ENCODE assay signal across 8 mouse cellular contexts in genomic region chr2:80579253-80579891, GRCm38 (mm10). TPM values are rescaled to one million over a fixed set of nuclear protein-coding genes. Genes with fewer than 3 reads are reported as not detected.
DNase-seq lines count a peak whose midpoint lies in the region; ATAC-seq and TF ChIP-seq lines count a peak whose summit lies in the region.

No protein-coding gene starts in this region.

- 35% methylated on average over 6 of the region's 6 CpGs for WGBS in heart, embryonic 12.5 days
- 42% methylated on average over 6 of the region's 6 CpGs for WGBS in hindbrain, embryonic 16.5 days
- 40% methylated on average over 6 of the region's 6 CpGs for WGBS in midbrain, postnatal 0 days

- H3K9ac ChIP-seq in heart, embryonic 12.5 days: peak overlapping the region; percentile 64
- H3K9ac ChIP-seq in hindbrain, embryonic 16.5 days (ENCODE audit: low read depth, low read length): no peak overlapping the region
- 0 out of 2 replicates have a peak overlapping the region, but pooled peaks have one; percentile 19 for H3K9ac ChIP-seq in midbrain, postnatal 0 days (replicated peaks; ENCODE audit: low read length, poor library complexity, severe bottlenecking)

- no peak for ATAC-seq in heart, embryonic 12.5 days (ENCODE audit: insufficient number of reproducible peaks, low FRiP score)
- ATAC-seq in hindbrain, embryonic 16.5 days: no peak
- ATAC-seq in midbrain, postnatal 0 days (ENCODE audit: low FRiP score): no peak

- peaks cover 20% of the 10 kb centered on the region for H3K4me1 ChIP-seq in heart, embryonic 12.5 days (replicated peaks)
- peaks cover 15% of the 10 kb centered on the region for H3K4me1 ChIP-seq in hindbrain, embryonic 16.5 days (ENCODE audit: control insufficient read depth, insufficient read depth, low read depth, low read length)
- peaks cover 10% of the 10 kb centered on the region for H3K4me1 ChIP-seq in midbrain, postnatal 0 days (ENCODE audit: insufficient read depth, low read length)

- intact Hi-C loops in heart, postnatal 14 days (cut with DNase I): no loop called here

- H3K4me2 ChIP-seq in heart, embryonic 12.5 days: peak overlapping the region; percentile 68
- H3K4me2 ChIP-seq in hindbrain, embryonic 16.5 days (ENCODE audit: low read length): peak overlapping the region; percentile 75
- peak overlapping the region; percentile 60 for H3K4me2 ChIP-seq in midbrain, postnatal 0 days (ENCODE audit: low read depth, low read length, poor library complexity, severe bottlenecking)

- H3K9me3 ChIP-seq in heart, embryonic 12.5 days (replicated peaks): no peaks in the 10 kb centered on the region
- no peaks in the 10 kb centered on the region for H3K9me3 ChIP-seq in hindbrain, embryonic 16.5 days (ENCODE audit: control insufficient read depth, low read length)
- H3K9me3 ChIP-seq in midbrain, postnatal 0 days (ENCODE audit: low read length): no peaks in the 10 kb centered on the region

- no peaks in the 10 kb centered on the region for H3K27me3 ChIP-seq in heart, embryonic 12.5 days (replicated peaks)
- H3K27me3 ChIP-seq in hindbrain, embryonic 16.5 days (replicated peaks; ENCODE audit: control insufficient read depth, insufficient read depth, low read length): no peaks in the 10 kb centered on the region
- H3K27me3 ChIP-seq in midbrain, postnatal 0 days (ENCODE audit: insufficient read depth, low read length): no peaks in the 10 kb centered on the region

- H3K4me3 ChIP-seq in heart, embryonic 12.5 days: peak overlapping the region; percentile 41
- H3K4me3 ChIP-seq in hindbrain, embryonic 16.5 days (ENCODE audit: low read length): peak overlapping the region; percentile 15
- peak overlapping the region; percentile 97 for H3K4me3 ChIP-seq in midbrain, postnatal 0 days (ENCODE audit: low read depth, low read length)

- no peak for TF ChIP-seq CTCF in midbrain, postnatal 0 days (IDR thresholded peaks at IDR 0.05)

- DNase-seq in heart, postnatal 14 days: no peak
- DNase-seq in c-Kit-positive CD71-negative TER-119-negative erythroid progenitor cells, embryonic 14.5 days (ENCODE audit: low read depth): peak; percentile 54
- no peak for DNase-seq in midbrain, postnatal 0 days (ENCODE audit: low spot score)
- DNase-seq in cerebellum, adult 18-20 months: no peak
- DNase-seq in c-Kit-positive CD71-positive TER-119-positive erythroid progenitor cells, embryonic 14.5 days (ENCODE audit: low spot score): no peak
- DNase-seq in cerebellum, postnatal 36 days: no peak

- no peak overlapping the region for H3K27ac ChIP-seq in heart, embryonic 12.5 days (ENCODE audit: poor library complexity, severe bottlenecking)
- H3K27ac ChIP-seq in hindbrain, embryonic 16.5 days (ENCODE audit: low read depth, low read length): no peak overlapping the region
- H3K27ac ChIP-seq in midbrain, postnatal 0 days (ENCODE audit: low read depth, low read length): no peak overlapping the region

- H3K36me3 ChIP-seq in heart, embryonic 12.5 days: no peaks in the 10 kb centered on the region
- H3K36me3 ChIP-seq in hindbrain, embryonic 16.5 days (ENCODE audit: control insufficient read depth, insufficient read depth, low read length): no peaks in the 10 kb centered on the region
- no peaks in the 10 kb centered on the region for H3K36me3 ChIP-seq in midbrain, postnatal 0 days (ENCODE audit: insufficient read depth, low read length)

RNA-seq across cellular contexts. Expression of gene Nckap1, which starts 1.8 kb away (rescaled TPM):
- polyA plus RNA-seq in heart, embryonic 12.5 days (2016; fragmentation: Nextera tagmentation; extraction: Ambion mirVana): 82.7 and 86.0 TPM in 2 replicates
- 10 to 100 TPM; 69.9 to 72.2 TPM for total RNA-seq in heart, postnatal 14 days (2021)
- polyA plus RNA-seq in hindbrain, embryonic 16.5 days (2015; fragmentation: Nextera tagmentation; extraction: Ambion mirVana): 63.0 and 88.0 TPM in 2 replicates
- 136 and 164 TPM in 2 replicates for total RNA-seq in midbrain, postnatal 0 days (2014; rRNA removed)
- 77.7 and 82.5 TPM in 2 replicates for polyA plus RNA-seq in midbrain, postnatal 0 days (2015; fragmentation: Nextera tagmentation; extraction: Ambion mirVana)

RNA-seq across cellular contexts. Expression of gene Dusp19, which starts 37.5 kb away (rescaled TPM):
- 11.4 and 11.9 TPM in 2 replicates for polyA plus RNA-seq in heart, embryonic 12.5 days (2016; fragmentation: Nextera tagmentation; extraction: Ambion mirVana)
- 1 to 10 TPM; 7.5 to 9.5 TPM for total RNA-seq in heart, postnatal 14 days (2021)
- polyA plus RNA-seq in hindbrain, embryonic 16.5 days (2015; fragmentation: Nextera tagmentation; extraction: Ambion mirVana): 15.4 and 15.7 TPM in 2 replicates
- total RNA-seq in midbrain, postnatal 0 days (2014; rRNA removed): 18.4 and 21.7 TPM in 2 replicates
- polyA plus RNA-seq in midbrain, postnatal 0 days (2015; fragmentation: Nextera tagmentation; extraction: Ambion mirVana): 10.6 and 11.0 TPM in 2 replicates

RNA-seq across cellular contexts. Expression of gene Nup35, which starts 37.7 kb away (rescaled TPM):
- 24.6 and 27.0 TPM in 2 replicates for polyA plus RNA-seq in heart, embryonic 12.5 days (2016; fragmentation: Nextera tagmentation; extraction: Ambion mirVana)
- total RNA-seq in heart, postnatal 14 days (2021): 1 to 10 TPM; 6.6 to 7.6 TPM
- 51.7 and 53.7 TPM in 2 replicates for polyA plus RNA-seq in hindbrain, embryonic 16.5 days (2015; fragmentation: Nextera tagmentation; extraction: Ambion mirVana)
- total RNA-seq in midbrain, postnatal 0 days (2014; rRNA removed): 48.1 and 62.8 TPM in 2 replicates
- polyA plus RNA-seq in midbrain, postnatal 0 days (2015; fragmentation: Nextera tagmentation; extraction: Ambion mirVana): 34.4 and 36.7 TPM in 2 replicates

Comparison
In these comparisons a context has a peak if more than half of its experiments do, and no peak if none do; other contexts are left out.
1. H3K4me3 ChIP-seq: peak in every context shown above with its lines; median percentile 97 in midbrain, postnatal 0 days; 41 in heart, embryonic 12.5 days; 15 in hindbrain, embryonic 16.5 days.